Mouse (Mus musculus): ENCODE measurements around the gene Eml4. TPM values are rescaled to one million over a fixed set of nuclear protein-coding genes. Genes with fewer than 3 reads are reported as not detected.

Eml4 gene
- total and polyA plus RNA-seq, 2 experiments, result 4.1 to 8.1 TPM

DNA sequence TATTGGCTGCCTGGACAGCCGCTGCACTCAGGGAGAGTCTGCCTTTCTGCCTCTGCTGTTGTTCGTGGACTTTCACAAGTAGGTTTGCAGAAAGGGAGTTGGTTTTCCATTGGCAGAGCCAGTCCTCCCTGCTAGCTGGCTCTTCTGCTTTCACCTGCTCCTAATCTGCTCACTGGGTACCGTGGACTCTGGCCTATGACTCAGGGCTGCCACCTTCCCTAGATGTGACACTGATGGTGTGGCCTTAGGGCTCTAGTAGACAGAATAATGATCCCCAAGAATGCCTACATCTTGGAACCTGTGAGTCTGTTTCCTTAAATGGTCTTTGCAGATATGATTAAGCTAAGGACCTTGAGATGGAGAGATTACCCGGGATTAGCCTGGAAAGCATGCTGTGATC lies 42.3 kb upstream of the Eml4 start:
- Histone ChIP-seq H3K27ac (replicated peaks; ENCODE audit: insufficient read depth, low read depth, low read length) (peak overlapping the region; percentile 45; the same call in 1 of the 2 replicates), H3K36me3 (ENCODE audit: control insufficient read depth, insufficient read depth, low read length) (no peaks in the 10 kb centered on the region), H3K27me3 (ENCODE audit: control insufficient read depth, insufficient read depth, low read length) (no peaks in the 10 kb centered on the region), H3K9ac (ENCODE audit: low read depth, low read length) (no peak overlapping the region), H3K79me2 (ENCODE audit: control insufficient read depth, insufficient read depth, low read length) (no peaks in the 10 kb centered on the region), H3K4me3 (ENCODE audit: insufficient read depth, low read depth, low read length) (no peak overlapping the region), H3K4me1 (ENCODE audit: control insufficient read depth, insufficient read depth, low read length) (peaks cover 10% of the 10 kb centered on the region)
- no peak for TF ChIP-seq CTCF (IDR thresholded peaks at IDR 0.05; ENCODE audit: low read depth, low read length)
- 31% methylated on average over 4 of the region's 4 CpGs for WGBS
- peak; percentile 79 for DNase-seq (ENCODE audit: extremely low read depth, low read depth, low spot score)

DNA sequence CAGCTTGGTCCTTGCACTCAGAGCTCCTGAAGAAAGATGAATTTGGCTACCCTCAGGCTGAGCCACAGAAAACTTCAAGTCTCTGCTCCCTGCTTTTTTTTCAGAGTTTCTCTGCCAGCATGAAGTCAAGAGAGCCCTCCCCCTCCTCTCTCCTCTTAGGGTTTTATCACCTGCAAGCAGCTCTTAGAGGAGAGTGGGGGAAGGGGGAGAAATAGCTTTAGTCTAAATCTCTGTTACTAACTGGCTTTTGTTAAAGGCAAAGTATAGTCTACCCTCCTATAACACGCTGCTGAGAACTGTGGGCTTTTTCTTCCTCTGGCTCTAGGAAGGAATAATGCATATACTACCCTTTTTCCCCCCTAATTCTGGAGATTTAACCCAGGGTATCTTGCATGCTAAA lies 41.5 kb upstream of the Eml4 start:
- Histone ChIP-seq H3K27ac (replicated peaks; ENCODE audit: insufficient read depth, low read depth, low read length) (no peak overlapping the region), H3K9ac (ENCODE audit: low read depth, low read length) (no peak overlapping the region), H3K4me3 (ENCODE audit: insufficient read depth, low read depth, low read length) (no peak overlapping the region), H3K27me3 (ENCODE audit: control insufficient read depth, insufficient read depth, low read length) (no peaks in the 10 kb centered on the region), H3K79me2 (ENCODE audit: control insufficient read depth, insufficient read depth, low read length) (no peaks in the 10 kb centered on the region), H3K4me1 (ENCODE audit: control insufficient read depth, insufficient read depth, low read length) (peaks cover 10% of the 10 kb centered on the region), H3K36me3 (ENCODE audit: control insufficient read depth, insufficient read depth, low read length) (no peaks in the 10 kb centered on the region)
- WGBS, result 97% methylated on average over 1 of the region's 1 CpGs
- TF ChIP-seq POLR2A (IDR thresholded peaks at IDR 0.05; ENCODE audit: extremely low read depth, insufficient read depth, low read length), result no peak
- no peak for TF ChIP-seq CTCF (IDR thresholded peaks at IDR 0.05; ENCODE audit: low read depth, low read length)
- DNase-seq (ENCODE audit: extremely low read depth, low read depth, low spot score), result no peak

DNA sequence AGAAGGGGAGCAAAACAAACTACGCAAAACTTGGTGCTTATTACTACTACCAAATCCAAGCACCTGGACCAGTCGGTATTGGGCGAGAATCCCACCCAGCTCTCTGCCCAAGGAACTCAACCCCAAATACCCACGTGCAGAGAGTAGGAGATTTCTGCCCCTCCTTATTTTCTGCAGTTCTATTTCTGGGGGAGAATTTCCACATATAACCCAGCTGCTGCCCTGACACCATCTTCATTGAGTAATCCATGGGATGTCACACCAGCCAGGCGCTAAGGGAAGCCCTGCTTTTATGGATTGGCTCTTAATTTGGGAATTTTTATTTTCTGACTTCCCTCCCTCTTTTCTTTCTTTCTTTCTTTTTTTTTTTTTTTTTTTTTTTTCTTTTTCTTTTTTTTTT lies 38.9 kb upstream of the Eml4 start:
- no peaks in the 10 kb centered on the region for H3K79me2 ChIP-seq (ENCODE audit: control insufficient read depth, insufficient read depth, low read length)
- TF ChIP-seq CTCF (IDR thresholded peaks at IDR 0.05; ENCODE audit: low read depth, low read length), result no peak
- no peak for TF ChIP-seq POLR2A (IDR thresholded peaks at IDR 0.05; ENCODE audit: extremely low read depth, insufficient read depth, low read length)
- WGBS, result 92% methylated on average over 5 of the region's 5 CpGs
- no peak overlapping the region for H3K27ac ChIP-seq (replicated peaks; ENCODE audit: insufficient read depth, low read depth, low read length)
- H3K4me1 ChIP-seq (ENCODE audit: control insufficient read depth, insufficient read depth, low read length), result peaks cover 10% of the 10 kb centered on the region
- H3K4me3 ChIP-seq (ENCODE audit: insufficient read depth, low read depth, low read length), result no peak overlapping the region
- H3K36me3 ChIP-seq (ENCODE audit: control insufficient read depth, insufficient read depth, low read length), result no peaks in the 10 kb centered on the region
- DNase-seq (ENCODE audit: extremely low read depth, low read depth, low spot score), result no peak
- no peaks in the 10 kb centered on the region for H3K27me3 ChIP-seq (ENCODE audit: control insufficient read depth, insufficient read depth, low read length)
- no peak overlapping the region for H3K9ac ChIP-seq (ENCODE audit: low read depth, low read length)

GRCm38 (mm10) chr17:83312244-83312918 lies 38.4 kb upstream of the Eml4 start:
- no peaks in the 10 kb centered on the region for H3K79me2 ChIP-seq (ENCODE audit: control insufficient read depth, insufficient read depth, low read length)
- H3K27me3 ChIP-seq (ENCODE audit: control insufficient read depth, insufficient read depth, low read length), result no peaks in the 10 kb centered on the region
- H3K36me3 ChIP-seq (ENCODE audit: control insufficient read depth, insufficient read depth, low read length), result no peaks in the 10 kb centered on the region
- TF ChIP-seq POLR2A (IDR thresholded peaks at IDR 0.05; ENCODE audit: extremely low read depth, insufficient read depth, low read length), result no peak
- no peak for TF ChIP-seq CTCF (IDR thresholded peaks at IDR 0.05; ENCODE audit: low read depth, low read length)
- WGBS, result 12% methylated on average over 15 of the region's 15 CpGs
- no peak for DNase-seq (ENCODE audit: extremely low read depth, low read depth, low spot score)
- 0 out of 2 replicates have a peak overlapping the region, but pooled peaks have one; percentile 15 for H3K9ac ChIP-seq (ENCODE audit: low read depth, low read length)
- no peak overlapping the region for H3K4me3 ChIP-seq (ENCODE audit: insufficient read depth, low read depth, low read length)
- no peak overlapping the region for H3K27ac ChIP-seq (replicated peaks; ENCODE audit: insufficient read depth, low read depth, low read length)
- H3K4me1 ChIP-seq (ENCODE audit: control insufficient read depth, insufficient read depth, low read length), result peaks cover 6% of the 10 kb centered on the region

GRCm38 (mm10) chr17:83313046-83313689 lies 37.6 kb upstream of the Eml4 start:
- DNase-seq (ENCODE audit: extremely low read depth, low read depth, low spot score), result no peak
- TF ChIP-seq CTCF (IDR thresholded peaks at IDR 0.05; ENCODE audit: low read depth, low read length) (no peak), POLR2A (IDR thresholded peaks at IDR 0.05; ENCODE audit: extremely low read depth, insufficient read depth, low read length) (no peak)
- no peak overlapping the region for H3K9ac ChIP-seq (ENCODE audit: low read depth, low read length)
- no peaks in the 10 kb centered on the region for H3K36me3 ChIP-seq (ENCODE audit: control insufficient read depth, insufficient read depth, low read length)
- peaks cover 5% of the 10 kb centered on the region for H3K4me1 ChIP-seq (ENCODE audit: control insufficient read depth, insufficient read depth, low read length)
- H3K79me2 ChIP-seq (ENCODE audit: control insufficient read depth, insufficient read depth, low read length), result no peaks in the 10 kb centered on the region
- H3K27ac ChIP-seq (replicated peaks; ENCODE audit: insufficient read depth, low read depth, low read length), result no peak overlapping the region
- H3K27me3 ChIP-seq (ENCODE audit: control insufficient read depth, insufficient read depth, low read length), result no peaks in the 10 kb centered on the region
- no peak overlapping the region for H3K4me3 ChIP-seq (ENCODE audit: insufficient read depth, low read depth, low read length)
- WGBS, result 68% methylated on average over 8 of the region's 8 CpGs

DNA sequence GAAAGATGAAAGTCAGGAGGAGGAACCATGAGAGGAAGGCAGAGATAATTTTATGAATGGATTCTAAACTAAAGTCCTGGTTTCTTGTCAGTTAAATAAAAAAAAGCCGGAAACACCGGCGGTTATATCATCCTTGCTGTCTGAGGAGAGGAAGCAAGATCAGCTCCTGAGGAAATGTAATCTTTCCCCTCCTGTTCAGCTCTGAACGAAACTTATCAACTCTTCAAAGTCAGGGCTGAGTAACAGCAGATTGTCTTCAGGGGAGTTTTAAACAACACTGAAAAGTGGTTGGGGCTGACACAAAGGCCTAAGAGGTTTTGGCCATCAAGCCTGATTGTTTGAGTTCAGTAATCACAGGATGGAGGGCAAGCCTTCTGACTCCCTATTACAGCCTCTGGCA lies 35.3 kb upstream of the Eml4 start:
- H3K4me1 ChIP-seq (ENCODE audit: control insufficient read depth, insufficient read depth, low read length), result peaks cover 2% of the 10 kb centered on the region
- no peak overlapping the region for H3K27ac ChIP-seq (replicated peaks; ENCODE audit: insufficient read depth, low read depth, low read length)
- no peaks in the 10 kb centered on the region for H3K79me2 ChIP-seq (ENCODE audit: control insufficient read depth, insufficient read depth, low read length)
- DNase-seq (ENCODE audit: extremely low read depth, low read depth, low spot score), result no peak
- no peak overlapping the region for H3K4me3 ChIP-seq (ENCODE audit: insufficient read depth, low read depth, low read length)
- no peaks in the 10 kb centered on the region for H3K36me3 ChIP-seq (ENCODE audit: control insufficient read depth, insufficient read depth, low read length)
- 58% methylated on average over 4 of the region's 4 CpGs for WGBS
- TF ChIP-seq CTCF (IDR thresholded peaks at IDR 0.05; ENCODE audit: low read depth, low read length) (no peak), POLR2A (IDR thresholded peaks at IDR 0.05; ENCODE audit: extremely low read depth, insufficient read depth, low read length) (no peak)
- no peak overlapping the region for H3K9ac ChIP-seq (ENCODE audit: low read depth, low read length)
- no peaks in the 10 kb centered on the region for H3K27me3 ChIP-seq (ENCODE audit: control insufficient read depth, insufficient read depth, low read length)
